Mouse (Mus musculus): Measurements from ENCODE around the gene Kcmf1. TPM values are rescaled to one million over a fixed set of nuclear protein-coding genes. Genes with fewer than 3 reads are reported as not detected.
"Not testable (repeated sequence)": the region's sequence is repeated elsewhere in the genome, so short reads cannot be mapped to it uniquely, and the experiment has no call there.

Kcmf1 gene
- polyA plus RNA-seq, 1 experiment from 2014 or later, result 41.6 TPM

DNA sequence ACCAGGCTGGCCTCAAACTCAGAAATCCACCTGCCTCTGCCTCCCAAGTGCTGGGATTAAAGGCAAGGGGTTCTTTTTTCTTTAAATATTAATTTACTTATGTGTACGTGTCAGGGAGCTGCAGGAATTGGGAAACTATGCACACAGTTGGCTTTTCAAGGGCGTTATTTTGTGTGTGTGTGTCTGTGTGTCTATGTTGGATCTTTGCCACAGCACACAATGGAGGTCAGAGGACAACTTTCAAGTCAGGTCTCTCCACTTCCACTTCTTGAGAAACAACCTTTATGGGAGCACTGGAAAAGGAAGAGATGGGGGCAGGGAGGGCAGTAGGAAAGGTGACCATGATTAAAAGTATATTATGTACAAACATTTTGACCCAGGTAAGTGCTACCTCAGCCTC lies 33.5 kb downstream of the Kcmf1 start:
- no peak for DNase-seq (ENCODE audit: low spot score)
- Histone ChIP-seq H3K4me1 (0 out of 2 replicates have a peak, but pooled peaks cover 2% of the 10 kb centered on the region), H3K27me3 (ENCODE audit: low read depth, poor library complexity, severe bottlenecking) (no peaks in the 10 kb centered on the region), H3K9me3 (replicated peaks) (no peaks in the 10 kb centered on the region), H3K36me3 (peaks cover 28% of the 10 kb centered on the region), H3K4me3 (no peak overlapping the region), H3K27ac (no peak overlapping the region)
- 89% methylated on average over 2 of the region's 2 CpGs for WGBS

DNA sequence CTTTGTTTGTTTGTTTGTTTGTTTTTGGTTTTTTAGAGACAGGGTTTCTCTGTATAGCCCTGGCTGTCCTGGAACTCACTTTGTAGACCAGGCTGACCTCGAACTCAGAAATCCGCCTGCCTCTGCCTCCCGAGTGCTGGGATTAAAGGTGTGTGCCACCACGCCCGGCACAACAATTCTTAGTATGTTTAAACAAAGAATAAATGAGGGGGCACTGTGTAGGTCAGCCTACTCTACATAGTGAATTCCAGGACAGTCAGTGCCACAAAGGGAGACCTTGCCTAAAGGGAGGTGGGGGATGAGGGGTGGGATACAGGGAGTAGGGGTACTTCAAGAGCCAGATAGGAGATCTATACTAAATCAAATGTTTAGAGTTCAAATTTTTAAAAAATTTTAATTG lies 37.1 kb downstream of the Kcmf1 start:
- not testable (repeated sequence) for H3K9me3 ChIP-seq (replicated peaks); DNase-seq (ENCODE audit: low spot score); H3K27me3 ChIP-seq (ENCODE audit: low read depth, poor library complexity, severe bottlenecking); H3K4me1 ChIP-seq; H3K4me3 ChIP-seq; H3K27ac ChIP-seq
- H3K36me3 ChIP-seq, result peaks cover 45% of the 10 kb centered on the region
- 96% methylated on average over 5 of the region's 5 CpGs for WGBS

GRCm38 (mm10) chr6:72854256-72854655 lies 45.5 kb downstream of the Kcmf1 start:
- Histone ChIP-seq H3K27ac (no peak overlapping the region), H3K4me3 (no peak overlapping the region), H3K9me3 (replicated peaks) (no peaks in the 10 kb centered on the region), H3K27me3 (ENCODE audit: low read depth, poor library complexity, severe bottlenecking) (no peaks in the 10 kb centered on the region), H3K36me3 (peaks cover 100% of the 10 kb centered on the region), H3K4me1 (no peaks in the 10 kb centered on the region)
- DNase-seq (ENCODE audit: low spot score), result no peak
- 92% methylated on average over 5 of the region's 5 CpGs for WGBS

DNA sequence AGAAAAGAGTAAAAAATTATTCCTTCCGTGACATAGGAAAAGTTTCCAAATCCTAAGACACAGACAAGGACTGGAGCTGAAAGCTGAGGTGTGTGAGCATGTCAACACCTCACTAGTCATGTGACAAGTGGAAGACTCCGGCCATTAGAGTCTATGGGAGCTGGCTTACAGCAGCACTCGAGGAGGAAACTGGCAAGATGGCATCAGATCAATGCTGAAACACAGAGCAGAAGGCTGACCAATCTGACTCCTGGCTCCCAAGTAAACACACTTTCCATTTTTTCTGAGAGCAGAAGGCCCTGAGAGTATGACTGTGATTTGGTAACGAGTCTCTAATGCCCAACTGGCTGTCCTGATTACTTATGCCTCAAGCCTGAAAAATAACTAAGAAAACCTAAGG lies 47.6 kb downstream of the Kcmf1 start:
- no peak overlapping the region for H3K27ac ChIP-seq
- H3K36me3 ChIP-seq, result peaks cover 100% of the 10 kb centered on the region
- no peaks in the 10 kb centered on the region for H3K27me3 ChIP-seq (ENCODE audit: low read depth, poor library complexity, severe bottlenecking)
- 88% methylated on average over 4 of the region's 4 CpGs for WGBS
- H3K9me3 ChIP-seq (replicated peaks), result no peaks in the 10 kb centered on the region
- H3K4me3 ChIP-seq, result no peak overlapping the region
- no peak for DNase-seq (ENCODE audit: low spot score)
- H3K4me1 ChIP-seq, result no peaks in the 10 kb centered on the region

- H3K36me3 ChIP-seq, result peaks cover 100% of the 10 kb centered on the region
- H3K4me3 ChIP-seq, result no peak overlapping the region
- no peak overlapping the region for H3K27ac ChIP-seq
- WGBS, result 87% methylated on average over 5 of the region's 5 CpGs
- H3K9me3 ChIP-seq (replicated peaks), result no peaks in the 10 kb centered on the region
- no peaks in the 10 kb centered on the region for H3K4me1 ChIP-seq
- DNase-seq (ENCODE audit: low spot score), result peak; percentile 53
- no peaks in the 10 kb centered on the region for H3K27me3 ChIP-seq (ENCODE audit: low read depth, poor library complexity, severe bottlenecking)
Observed at GRCm38 (mm10) chr6:72851633-72852032, 48.1 kb downstream of the Kcmf1 start.

- no peaks in the 10 kb centered on the region for H3K27me3 ChIP-seq (ENCODE audit: low read depth, poor library complexity, severe bottlenecking)
- H3K9me3 ChIP-seq (replicated peaks), result no peaks in the 10 kb centered on the region
- peaks cover 87% of the 10 kb centered on the region for H3K36me3 ChIP-seq
- WGBS, result 94% methylated on average over 7 of the region's 7 CpGs
- no peaks in the 10 kb centered on the region; the same call in 1 of the 2 replicates for H3K4me1 ChIP-seq
- no peak for DNase-seq (ENCODE audit: low spot score)
- H3K4me3 ChIP-seq, result no peak overlapping the region
- H3K27ac ChIP-seq, result no peak overlapping the region
Observed at GRCm38 (mm10) chr6:72841986-72842502, 57.7 kb downstream of the Kcmf1 start.

GRCm38 (mm10) chr6:72840867-72841780 lies 58.7 kb downstream of the Kcmf1 start:
- Histone ChIP-seq H3K27me3 (ENCODE audit: low read depth, poor library complexity, severe bottlenecking) (no peaks in the 10 kb centered on the region), H3K36me3 (peaks cover 78% of the 10 kb centered on the region), H3K9me3 (replicated peaks) (no peaks in the 10 kb centered on the region), H3K27ac (no peak overlapping the region), H3K4me3 (no peak overlapping the region), H3K4me1 (no peaks in the 10 kb centered on the region; the same call in 1 of the 2 replicates)
- DNase-seq (ENCODE audit: low spot score), result no peak
- WGBS, result 89% methylated on average over 13 of the region's 13 CpGs

GRCm38 (mm10) chr6:72837756-72838155 lies 62.0 kb downstream of the Kcmf1 start:
- no peaks in the 10 kb centered on the region for H3K9me3 ChIP-seq (replicated peaks)
- H3K4me3 ChIP-seq, result no peak overlapping the region
- peaks cover 44% of the 10 kb centered on the region for H3K36me3 ChIP-seq
- no peaks in the 10 kb centered on the region; the same call in 1 of the 2 replicates for H3K4me1 ChIP-seq
- no peak overlapping the region for H3K27ac ChIP-seq
- WGBS, result 94% methylated on average over 4 of the region's 4 CpGs
- H3K27me3 ChIP-seq (ENCODE audit: low read depth, poor library complexity, severe bottlenecking), result no peaks in the 10 kb centered on the region
- no peak for DNase-seq (ENCODE audit: low spot score)

DNA sequence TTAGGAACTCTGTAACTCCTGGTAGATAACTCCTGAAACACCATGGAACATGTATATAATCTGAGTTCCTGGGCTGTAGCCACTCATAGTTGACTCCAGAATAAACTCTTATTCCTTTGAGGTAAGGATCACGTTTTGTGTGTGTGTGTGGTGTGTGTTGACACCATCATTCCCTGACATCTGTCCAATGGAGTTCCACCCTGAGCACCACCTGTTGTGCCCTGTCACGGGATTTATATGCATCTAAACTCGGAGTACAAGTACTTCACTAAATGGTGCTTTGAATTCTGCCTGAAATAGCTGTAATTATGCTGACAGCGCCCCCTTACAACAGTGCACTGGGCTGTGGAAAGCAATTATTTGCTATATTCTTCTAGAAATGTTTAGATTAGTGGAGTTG lies 65.3 kb downstream of the Kcmf1 start:
- H3K9me3 ChIP-seq (replicated peaks), result no peaks in the 10 kb centered on the region
- no peaks in the 10 kb centered on the region for H3K27me3 ChIP-seq (ENCODE audit: low read depth, poor library complexity, severe bottlenecking)
- peaks cover 16% of the 10 kb centered on the region for H3K36me3 ChIP-seq
- no peak overlapping the region for H3K4me3 ChIP-seq
- H3K27ac ChIP-seq, result no peak overlapping the region
- DNase-seq (ENCODE audit: low spot score), result no peak
- peaks cover 2% of the 10 kb centered on the region; the same call in 1 of the 2 replicates for H3K4me1 ChIP-seq
- WGBS, result 73% methylated on average over 4 of the region's 4 CpGs

- DNase-seq (ENCODE audit: low spot score), result no peak
Observed at GRCm38 (mm10) chr6:72831858-72832257, 67.9 kb downstream of the Kcmf1 start.

GRCm38 (mm10) chr6:72831276-72831675 lies 68.5 kb downstream of the Kcmf1 start:
- Histone ChIP-seq H3K4me1 (peaks cover 5% of the 10 kb centered on the region; the same call in 1 of the 2 replicates), H3K27me3 (ENCODE audit: low read depth, poor library complexity, severe bottlenecking) (peaks cover 7% of the 10 kb centered on the region), H3K9me3 (replicated peaks) (no peaks in the 10 kb centered on the region), H3K36me3 (no peaks in the 10 kb centered on the region), H3K4me3 (no peak overlapping the region), H3K27ac (no peak overlapping the region)
- WGBS, result 22% methylated on average over 3 of the region's 3 CpGs
- DNase-seq (ENCODE audit: low spot score), result peak; percentile 86

More at GRCm38 (mm10) chr6:72831858-72832257, 67.9 kb downstream of the Kcmf1 start:
- H3K4me1 ChIP-seq, result peaks cover 5% of the 10 kb centered on the region
- no peak overlapping the region for H3K27ac ChIP-seq
- 62% methylated on average over 3 of the region's 3 CpGs for WGBS
- H3K4me3 ChIP-seq, result no peak overlapping the region
- peaks cover 1% of the 10 kb centered on the region; the same call in 1 of the 2 replicates for H3K27me3 ChIP-seq (ENCODE audit: low read depth, poor library complexity, severe bottlenecking)
- H3K36me3 ChIP-seq, result no peaks in the 10 kb centered on the region
- no peaks in the 10 kb centered on the region for H3K9me3 ChIP-seq (replicated peaks)

DNA sequence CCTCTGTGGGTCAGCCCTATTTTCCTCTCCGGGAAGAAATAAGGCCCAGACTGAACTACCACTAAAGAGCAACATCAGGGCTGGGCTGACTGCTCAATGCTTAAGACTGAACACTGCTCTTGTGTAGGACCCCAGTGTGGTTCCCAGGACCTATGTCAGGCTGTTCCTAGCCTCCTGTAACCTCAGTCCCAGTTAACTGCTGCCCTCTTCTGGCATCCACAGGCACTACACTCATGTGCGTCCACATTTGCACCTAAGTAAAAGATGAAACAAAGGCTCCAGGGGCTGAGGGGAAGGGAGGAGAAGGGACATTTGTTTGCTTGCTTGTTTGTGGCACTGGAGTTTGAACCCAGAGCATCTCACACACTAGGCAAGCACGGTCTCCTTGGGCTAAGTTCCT lies 70.9 kb downstream of the Kcmf1 start:
- DNase-seq (ENCODE audit: low spot score), result peak; percentile 48
- Histone ChIP-seq H3K27me3 (ENCODE audit: low read depth, poor library complexity, severe bottlenecking) (peaks cover 17% of the 10 kb centered on the region), H3K4me3 (no peak overlapping the region), H3K9me3 (replicated peaks) (no peaks in the 10 kb centered on the region), H3K36me3 (no peaks in the 10 kb centered on the region), H3K27ac (no peak overlapping the region), H3K4me1 (peaks cover 18% of the 10 kb centered on the region)
- WGBS, result 81% methylated on average over 3 of the region's 3 CpGs

DNA sequence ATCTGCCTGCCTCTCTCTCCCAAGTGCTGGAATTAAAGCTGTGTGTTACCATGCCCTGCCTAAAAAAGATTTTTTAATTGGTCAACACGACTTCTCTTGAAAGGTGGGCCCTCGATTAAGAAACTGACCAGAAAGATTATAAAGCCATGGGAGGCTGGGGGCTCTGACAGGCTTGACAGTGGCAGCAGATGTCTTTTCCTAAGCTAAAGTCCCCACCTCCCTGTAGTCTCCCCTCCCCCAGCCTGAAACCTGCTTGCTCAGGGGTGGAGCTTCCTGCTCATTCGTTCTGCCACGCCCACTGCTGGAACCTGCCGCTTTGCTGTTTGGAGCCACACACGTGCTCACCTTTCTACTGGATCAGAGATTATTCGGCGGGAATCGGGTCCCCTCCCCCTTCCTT lies 71.7 kb downstream of the Kcmf1 start:
- H3K36me3 ChIP-seq; H3K4me3 ChIP-seq; H3K27ac ChIP-seq; DNase-seq (ENCODE audit: low spot score); H3K9me3 ChIP-seq (replicated peaks): not testable (repeated sequence)
- WGBS, result 7% methylated on average over 9 of the region's 9 CpGs
- Histone ChIP-seq H3K4me1 (peaks cover 18% of the 10 kb centered on the region), H3K27me3 (ENCODE audit: low read depth, poor library complexity, severe bottlenecking) (peaks cover 17% of the 10 kb centered on the region)
